Mouse (Mus musculus) bone marrow macrophage, adult 2 months (primary cell): ENCODE data around the gene Parp11. TPM values are rescaled to one million over a fixed set of nuclear protein-coding genes. Genes with fewer than 3 reads are reported as not detected.

Experiments used
- H3K27ac ChIP-seq: 2 replicates; pipeline ENCODE4 v1.5.1; 2012; ENCODE audit warnings: low read depth, low read length; ENCODE audit not compliant: insufficient read depth
- H3K4me1 ChIP-seq: 2 replicates; pipeline ENCODE4 v1.6.1; 2012; ENCODE audit warnings: low read length; ENCODE audit not compliant: control insufficient read depth, insufficient read depth
- H3K4me3 ChIP-seq: 2 replicates; pipeline ENCODE4 v1.5.1; 2012; ENCODE audit warnings: mild to moderate bottlenecking, low read length, moderate library complexity; ENCODE audit not compliant: insufficient read depth
- CTCF ChIP-seq: IDR thresholded peaks from 2 replicates; pipeline ENCODE4 v1.5.1; 2012; ENCODE audit warnings: low read depth, mild to moderate bottlenecking, low read length, moderate library complexity
- POLR2A ChIP-seq: IDR thresholded peaks from 2 replicates; pipeline ENCODE4 v1.6.1; 2012; ENCODE audit warnings: mild to moderate bottlenecking, low read depth, low read length, borderline replicate concordance
- polyA plus RNA-seq: library from polyadenylated mRNA; stranded (reverse); fragments of >200 nt; gene quantifications from 2 replicates; pipeline ENCODE4 v1.2.4, GENCODE M21; 2012; ENCODE audit not compliant: missing spikeins, insufficient read depth, insufficient read length

Gene Parp11
- polyA plus RNA-seq = 32.7 and 37.5 TPM in 2 replicates

- peak within 1 kb of the TSS; percentile 50 for H3K4me3 ChIP-seq
- TF ChIP-seq POLR2A = no peak
- TF ChIP-seq CTCF = peak; percentile 82
- H3K27ac ChIP-seq = no peak within 1 kb of the TSS
- H3K4me1 ChIP-seq = peaks cover 11% of the 10 kb centered on the region
Observed at GRCm38 (mm10) chr6:127446436-127446890, at the start of gene Parp11. TSS of gene Parp11 (plus strand) at chr6:127446840.

GRCm38 (mm10) chr6:127398073-127398472 is 48.6 kb upstream of the Parp11 start:
- Histone ChIP-seq H3K27ac (no peak overlapping the region), H3K4me3 (no peak overlapping the region), H3K4me1 (no peaks in the 10 kb centered on the region)
- TF ChIP-seq POLR2A (no peak), CTCF (no peak)

DNA sequence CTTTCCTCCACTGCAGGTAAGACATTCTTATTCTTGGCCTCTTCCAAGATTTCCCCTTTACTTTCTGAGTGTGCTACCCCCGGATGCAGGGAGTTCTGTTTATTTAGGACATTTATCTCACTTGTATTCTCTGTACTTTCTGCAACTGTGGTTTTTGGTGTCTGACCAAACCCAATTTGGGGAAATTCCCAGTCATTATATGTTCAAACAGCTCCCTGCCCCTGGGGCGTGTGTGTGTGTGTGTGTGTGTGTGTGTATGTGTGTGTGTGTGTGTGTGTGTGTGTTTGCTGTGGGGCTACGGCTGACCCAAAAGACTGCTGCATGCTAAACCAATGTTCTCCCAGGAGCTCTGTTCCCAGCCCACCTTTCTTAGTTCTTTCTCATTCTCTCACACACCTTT is 45.2 kb upstream of the Parp11 start:
- no peak overlapping the region for H3K27ac ChIP-seq
- TF ChIP-seq POLR2A (no peak), CTCF (no peak)
- H3K4me1 ChIP-seq = no peaks in the 10 kb centered on the region
- no peak overlapping the region for H3K4me3 ChIP-seq

DNA sequence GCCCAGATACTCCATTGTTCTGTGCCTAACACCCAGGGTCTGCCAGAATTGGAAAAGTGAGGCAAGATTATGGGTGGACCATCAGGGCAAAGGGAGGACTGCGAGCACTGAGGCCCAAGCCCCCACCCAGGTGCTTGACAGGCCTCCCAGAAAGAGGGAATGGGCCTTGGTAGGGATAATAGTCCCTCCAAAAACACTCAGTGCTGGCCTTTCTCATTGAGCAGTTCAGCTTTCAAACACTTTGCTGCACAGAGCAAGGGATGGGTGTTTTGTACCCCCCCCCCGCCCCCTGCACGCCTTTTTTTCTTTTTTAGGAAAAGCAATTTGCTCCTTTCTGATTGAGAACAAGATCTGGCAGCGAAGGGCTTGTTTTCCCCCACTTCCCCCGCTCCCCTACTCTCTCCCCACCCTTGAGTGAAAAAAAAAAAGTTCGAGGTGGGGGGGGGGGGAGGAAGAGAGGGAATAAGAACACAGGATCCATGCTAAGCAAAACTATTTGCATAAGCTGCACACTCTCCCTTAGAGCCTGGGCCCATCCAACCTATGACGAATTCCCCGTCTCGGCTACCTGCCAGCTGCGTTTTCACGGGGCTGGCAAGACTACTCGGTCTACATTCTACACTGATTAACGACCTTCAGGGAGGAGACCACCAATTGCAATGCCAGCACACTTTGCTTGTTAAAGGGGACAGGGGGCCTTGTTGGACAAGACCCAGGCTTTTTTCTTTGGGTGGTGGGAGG is 42.4 kb upstream of the Parp11 start:
- no peaks in the 10 kb centered on the region for H3K4me1 ChIP-seq
- TF ChIP-seq CTCF = no peak
- no peak for TF ChIP-seq POLR2A
- no peak overlapping the region for H3K27ac ChIP-seq
- H3K4me3 ChIP-seq = no peak overlapping the region

GRCm38 (mm10) chr6:127405682-127406081 is 41.0 kb upstream of the Parp11 start:
- Histone ChIP-seq H3K4me3 (no peak overlapping the region), H3K4me1 (no peaks in the 10 kb centered on the region)
- no peak for TF ChIP-seq POLR2A
- TF ChIP-seq CTCF = no peak

DNA sequence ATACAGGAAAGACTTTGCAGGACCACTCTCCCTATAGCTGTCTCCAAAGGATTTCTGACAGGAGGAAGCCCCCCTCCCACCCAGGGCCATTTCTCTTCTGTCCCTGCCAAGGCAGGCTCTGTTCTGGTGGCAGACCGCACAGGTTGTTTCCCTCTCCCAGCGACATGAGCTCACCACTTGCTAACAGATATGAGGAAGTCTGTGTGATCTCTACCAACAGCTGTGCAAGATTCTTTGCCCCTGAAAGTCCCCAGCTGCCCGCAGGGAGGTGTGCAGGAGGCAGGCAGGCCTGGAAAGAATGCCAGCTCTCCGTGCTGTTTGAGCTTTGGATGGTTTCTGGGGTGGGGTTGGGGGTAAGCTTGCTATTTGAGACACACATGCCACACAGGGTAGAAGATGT is 38.9 kb upstream of the Parp11 start:
- no peak for TF ChIP-seq POLR2A
- TF ChIP-seq CTCF = no peak
- no peak overlapping the region for H3K27ac ChIP-seq
- no peak overlapping the region for H3K4me3 ChIP-seq
- H3K4me1 ChIP-seq = no peaks in the 10 kb centered on the region

More at GRCm38 (mm10) chr6:127405682-127406081, 41.0 kb upstream of the Parp11 start:
- no peak overlapping the region for H3K27ac ChIP-seq

- no peak overlapping the region for H3K27ac ChIP-seq
- TF ChIP-seq POLR2A (no peak), CTCF (no peak)
- H3K4me1 ChIP-seq = no peaks in the 10 kb centered on the region
- no peak overlapping the region for H3K4me3 ChIP-seq
Observed at GRCm38 (mm10) chr6:127417525-127418184, 29.0 kb upstream of the Parp11 start.

GRCm38 (mm10) chr6:127418322-127418721 is 28.3 kb upstream of the Parp11 start:
- Histone ChIP-seq H3K4me3 (no peak overlapping the region), H3K4me1 (no peaks in the 10 kb centered on the region), H3K27ac (no peak overlapping the region)
- TF ChIP-seq CTCF (no peak), POLR2A (no peak)

- no peaks in the 10 kb centered on the region for H3K4me1 ChIP-seq
- TF ChIP-seq CTCF (no peak), POLR2A (no peak)
- H3K27ac ChIP-seq = no peak overlapping the region
- H3K4me3 ChIP-seq = no peak overlapping the region
Observed at GRCm38 (mm10) chr6:127420115-127420514, 26.5 kb upstream of the Parp11 start.

- TF ChIP-seq POLR2A (no peak), CTCF (no peak)
- H3K4me3 ChIP-seq = no peak overlapping the region
- no peak overlapping the region for H3K27ac ChIP-seq
- H3K4me1 ChIP-seq = no peaks in the 10 kb centered on the region
Observed at GRCm38 (mm10) chr6:127425095-127425494, 21.5 kb upstream of the Parp11 start.
